Mouse (Mus musculus): Measurements from ENCODE around the gene Adam15. TPM values are rescaled to one million over a fixed set of nuclear protein-coding genes. Genes with fewer than 3 reads are reported as not detected.

Adam15 gene
- total RNA-seq, 1 experiment: 56.3 TPM

- Histone ChIP-seq H3K36me3 (ENCODE audit: control insufficient read depth, insufficient read depth, low read length, poor library complexity, severe bottlenecking) (no peaks in the 10 kb centered on the region), H3K27ac (ENCODE audit: insufficient read depth, low read depth, low read length, poor library complexity, severe bottlenecking) (no peak overlapping the region), H3K9me3 (ENCODE audit: control insufficient read depth, insufficient read depth, low read depth, low read length) (no peaks in the 10 kb centered on the region), H3K4me3 (ENCODE audit: insufficient read depth in 1 of 2, low read depth in 1 of 2, low read length in 2 of 2, poor library complexity in 1 of 2, severe bottlenecking in 1 of 2) (no peak overlapping the region), H3K9ac (ENCODE audit: insufficient read depth, low read depth, low read length, poor library complexity, severe bottlenecking) (no peak overlapping the region), H3K4me1 (ENCODE audit: control insufficient read depth in 2 of 2, insufficient read depth in 2 of 2, low read length in 2 of 2, poor library complexity in 1 of 2) (peaks cover 2 to 11% of the 10 kb centered on the region in 2 experiments; a peak in 2 of 4 replicates)
- no peak for TF ChIP-seq MAFK (IDR thresholded peaks at IDR 0.05; ENCODE audit: insufficient read depth, low read depth, low read length)
- TF ChIP-seq ZNF384 (IDR thresholded peaks at IDR 0.05; ENCODE audit: low read depth, low read length): no peak
- no peak for TF ChIP-seq HCFC1 (IDR thresholded peaks at IDR 0.05; ENCODE audit: borderline replicate concordance, insufficient read depth, low read length)
- no peak for TF ChIP-seq ZC3H11A (IDR thresholded peaks at IDR 0.05; ENCODE audit: borderline replicate concordance, low read depth, low read length)
- no peak for TF ChIP-seq CHD2 (IDR thresholded peaks at IDR 0.05; ENCODE audit: low read depth, low read length)
- DNase-seq (ENCODE audit: low read depth, low spot score): no peak
- in situ Hi-C loops (cut with MboI; ENCODE audit: low sequenced_read_pairs in 2 of 2, unreplicated experiment in 2 of 2): no loop called here
Measured at GRCm38 (mm10) chr3:89304440-89304839, 45.4 kb downstream of the Adam15 start.

GRCm38 (mm10) chr3:89300514-89300913 is 49.3 kb downstream of the Adam15 start:
- H3K4me3 ChIP-seq (ENCODE audit: insufficient read depth in 1 of 2, low read depth in 1 of 2, low read length in 2 of 2, poor library complexity in 1 of 2, severe bottlenecking in 1 of 2): no peak overlapping the region
- no peak overlapping the region for H3K27ac ChIP-seq (ENCODE audit: insufficient read depth, low read depth, low read length, poor library complexity, severe bottlenecking)
- H3K9me3 ChIP-seq (ENCODE audit: control insufficient read depth, insufficient read depth, low read depth, low read length): no peaks in the 10 kb centered on the region
- in situ Hi-C loops (cut with MboI; ENCODE audit: low sequenced_read_pairs in 2 of 2, unreplicated experiment in 2 of 2): no loop called here
- DNase-seq (ENCODE audit: low read depth, low spot score): no peak
- H3K9ac ChIP-seq (ENCODE audit: insufficient read depth, low read depth, low read length, poor library complexity, severe bottlenecking): no peak overlapping the region
- no peaks in the 10 kb centered on the region for H3K36me3 ChIP-seq (ENCODE audit: control insufficient read depth, insufficient read depth, low read length, poor library complexity, severe bottlenecking)
- TF ChIP-seq HCFC1 (IDR thresholded peaks at IDR 0.05; ENCODE audit: borderline replicate concordance, insufficient read depth, low read length) (no peak), ZNF384 (IDR thresholded peaks at IDR 0.05; ENCODE audit: low read depth, low read length) (no peak), ZC3H11A (IDR thresholded peaks at IDR 0.05; ENCODE audit: borderline replicate concordance, low read depth, low read length) (no peak), CHD2 (IDR thresholded peaks at IDR 0.05; ENCODE audit: low read depth, low read length) (no peak), MAFK (IDR thresholded peaks at IDR 0.05; ENCODE audit: insufficient read depth, low read depth, low read length) (no peak)
- peaks cover 0 to 5% of the 10 kb centered on the region in 2 experiments; a peak in 1 of 4 replicates for H3K4me1 ChIP-seq (ENCODE audit: control insufficient read depth in 2 of 2, insufficient read depth in 2 of 2, low read length in 2 of 2, poor library complexity in 1 of 2)

DNA sequence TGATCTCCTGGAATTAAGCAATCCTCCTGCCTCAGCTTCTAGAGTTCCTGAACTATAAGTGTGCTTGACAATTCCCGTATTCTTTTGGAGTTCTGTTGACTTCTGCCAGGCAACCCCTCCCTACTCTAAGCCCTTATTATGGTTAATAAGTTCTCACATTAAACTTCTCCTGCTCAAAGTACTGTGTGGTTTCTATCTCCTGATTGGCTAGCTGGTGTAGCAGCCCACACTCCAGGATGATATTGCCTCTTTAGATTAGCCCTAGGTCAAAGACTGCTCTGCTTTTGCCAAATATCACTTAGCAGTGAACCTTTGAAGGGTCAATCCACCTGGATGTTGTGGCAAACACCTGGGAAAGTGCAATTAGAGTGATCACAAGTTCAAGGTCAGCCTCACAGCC is 49.7 kb downstream of the Adam15 start:
- Histone ChIP-seq H3K4me3 (ENCODE audit: insufficient read depth in 1 of 2, low read depth in 1 of 2, low read length in 2 of 2, poor library complexity in 1 of 2, severe bottlenecking in 1 of 2) (no peak overlapping the region; a peak in 1 of 4 replicates), H3K36me3 (ENCODE audit: control insufficient read depth, insufficient read depth, low read length, poor library complexity, severe bottlenecking) (no peaks in the 10 kb centered on the region), H3K27ac (ENCODE audit: insufficient read depth, low read depth, low read length, poor library complexity, severe bottlenecking) (no peak overlapping the region), H3K9ac (ENCODE audit: insufficient read depth, low read depth, low read length, poor library complexity, severe bottlenecking) (no peak overlapping the region), H3K9me3 (ENCODE audit: control insufficient read depth, insufficient read depth, low read depth, low read length) (no peaks in the 10 kb centered on the region), H3K4me1 (ENCODE audit: control insufficient read depth in 2 of 2, insufficient read depth in 2 of 2, low read length in 2 of 2, poor library complexity in 1 of 2) (0 out of 4 replicates have a peak, but pooled peaks cover 0 to 3% of the 10 kb centered on the region in 2 experiments)
- TF ChIP-seq MAFK (IDR thresholded peaks at IDR 0.05; ENCODE audit: insufficient read depth, low read depth, low read length) (no peak), CHD2 (IDR thresholded peaks at IDR 0.05; ENCODE audit: low read depth, low read length) (no peak), ZC3H11A (IDR thresholded peaks at IDR 0.05; ENCODE audit: borderline replicate concordance, low read depth, low read length) (no peak), ZNF384 (IDR thresholded peaks at IDR 0.05; ENCODE audit: low read depth, low read length) (no peak), HCFC1 (IDR thresholded peaks at IDR 0.05; ENCODE audit: borderline replicate concordance, insufficient read depth, low read length) (no peak)
- no peak for DNase-seq (ENCODE audit: low read depth, low spot score)
- in situ Hi-C loops (cut with MboI; ENCODE audit: low sequenced_read_pairs in 2 of 2, unreplicated experiment in 2 of 2): no loop called here

GRCm38 (mm10) chr3:89299499-89299898 is 50.3 kb downstream of the Adam15 start:
- Histone ChIP-seq H3K4me3 (ENCODE audit: insufficient read depth in 1 of 2, low read depth in 1 of 2, low read length in 2 of 2, poor library complexity in 1 of 2, severe bottlenecking in 1 of 2) (peak overlapping the region in 1 of 2 experiments; percentile 22; a peak in 1 of 4 replicates), H3K4me1 (ENCODE audit: control insufficient read depth in 2 of 2, insufficient read depth in 2 of 2, low read length in 2 of 2, poor library complexity in 1 of 2) (0 out of 4 replicates have a peak, but pooled peaks cover 0 to 2% of the 10 kb centered on the region in 2 experiments), H3K36me3 (ENCODE audit: control insufficient read depth, insufficient read depth, low read length, poor library complexity, severe bottlenecking) (no peaks in the 10 kb centered on the region), H3K27ac (ENCODE audit: insufficient read depth, low read depth, low read length, poor library complexity, severe bottlenecking) (no peak overlapping the region), H3K9ac (ENCODE audit: insufficient read depth, low read depth, low read length, poor library complexity, severe bottlenecking) (peak overlapping the region; percentile 3; the same call in 1 of the 2 replicates), H3K9me3 (ENCODE audit: control insufficient read depth, insufficient read depth, low read depth, low read length) (no peaks in the 10 kb centered on the region)
- in situ Hi-C loops (cut with MboI; ENCODE audit: low sequenced_read_pairs in 2 of 2, unreplicated experiment in 2 of 2): no loop called here
- TF ChIP-seq HCFC1 (IDR thresholded peaks at IDR 0.05; ENCODE audit: borderline replicate concordance, insufficient read depth, low read length): no peak
- TF ChIP-seq MAFK (IDR thresholded peaks at IDR 0.05; ENCODE audit: insufficient read depth, low read depth, low read length): no peak
- no peak for TF ChIP-seq CHD2 (IDR thresholded peaks at IDR 0.05; ENCODE audit: low read depth, low read length)
- no peak for TF ChIP-seq ZC3H11A (IDR thresholded peaks at IDR 0.05; ENCODE audit: borderline replicate concordance, low read depth, low read length)
- no peak for TF ChIP-seq ZNF384 (IDR thresholded peaks at IDR 0.05; ENCODE audit: low read depth, low read length)
- no peak for DNase-seq (ENCODE audit: low read depth, low spot score)

Measured in ES-E14 (cell line).